Mouse (Mus musculus) stomach, postnatal 0 days (tissue): ENCODE measurements at regions not wholly inside any gene's neighbourhood (a gene's known extent, or its start where the extent isn't known, plus 50 kb on each side); places are given as distances from the start of the nearest gene placed in this dataset.

Experiments
- ATAC-seq: fragments of 200-750 bp; cut with Nextera tagmentation; 2 replicates; pipeline ENCODE4 v1.8.0; 2017; ENCODE audit not compliant: low FRiP score, low TSS enrichment
- DNase-seq: peaks from one replicate; pipeline ENCODE4 v3.0.0-alpha.2; 2016; ENCODE audit warnings: low spot score
- H3K27ac ChIP-seq: fragments of 300-500 bp; sonication (generic); replicated peaks from 2 replicates; pipeline ENCODE4 v1.5.1; 2014; ENCODE audit warnings: mild to moderate bottlenecking, control low read depth
- H3K27me3 ChIP-seq: fragments of 300-500 bp; sonication (generic); 2 replicates; pipeline ENCODE4 v1.6.1; 2014; ENCODE audit warnings: low read length; ENCODE audit not compliant: control insufficient read depth, insufficient read depth
- H3K36me3 ChIP-seq: fragments of 300-500 bp; sonication (generic); 2 replicates; pipeline ENCODE4 v1.6.1; 2014; ENCODE audit warnings: low read length, mixed read lengths; ENCODE audit not compliant: control insufficient read depth, insufficient read depth
- H3K4me1 ChIP-seq: fragments of 300-500 bp; sonication (generic); replicated peaks from 2 replicates; pipeline ENCODE4 v1.6.1; 2014; ENCODE audit warnings: antibody characterized with exemption; ENCODE audit not compliant: control insufficient read depth, insufficient read depth
- H3K4me2 ChIP-seq: fragments of 300-500 bp; sonication (generic); replicated peaks from 2 replicates; pipeline ENCODE4 v1.6.1; 2014; ENCODE audit warnings: low read depth, mild to moderate bottlenecking, control low read depth, moderate library complexity
- H3K4me3 ChIP-seq: fragments of 300-500 bp; sonication (generic); 2 replicates; pipeline ENCODE4 v1.5.1; 2014; ENCODE audit warnings: low read depth, low read length, control low read depth
- H3K9ac ChIP-seq: fragments of 300-500 bp; sonication (generic); 2 replicates; pipeline ENCODE4 v1.6.1; 2014; ENCODE audit warnings: mild to moderate bottlenecking, low read length, control low read depth, mixed read lengths
- H3K9me3 ChIP-seq: fragments of 300-500 bp; sonication (generic); 2 replicates; pipeline ENCODE4 v1.6.1; 2016; ENCODE audit warnings: low read length; ENCODE audit not compliant: control insufficient read depth
- CTCF ChIP-seq: IDR thresholded peaks from 2 replicates; pipeline ENCODE4 v1.5.1; 2016; ENCODE audit warnings: antibody characterized with exemption, low read depth, mild to moderate bottlenecking, moderate library complexity
- EP300 ChIP-seq: optimal IDR thresholded peaks from 2 replicates; pipeline ENCODE3; 2016; ENCODE audit warnings: antibody characterized with exemption
- WGBS: fragments of 180-500 bp; shearing (Covaris S2); extraction: QIAGEN DNeasy Blood & Tissue Kit; methylation state at CpG from one replicate; pipeline ENCODE4 v1.1.7; 2014; 5-methylcytosine and 5-hydroxymethylcytosine counted together

GRCm38 (mm10) chr9:90388401-90388800 lies 117.8 kb upstream of the Tbc1d2b start:
- no peak overlapping the region for H3K27ac ChIP-seq
- no peaks in the 10 kb centered on the region for H3K4me1 ChIP-seq
- no peak for TF ChIP-seq EP300
- TF ChIP-seq CTCF, result no peak
- ATAC-seq (no peak), DNase-seq (no peak)
- WGBS, result 57% methylated on average over 2 of the region's 2 CpGs
- H3K9ac ChIP-seq, result no peak overlapping the region
- no peaks in the 10 kb centered on the region for H3K27me3 ChIP-seq
- H3K9me3 ChIP-seq, result no peaks in the 10 kb centered on the region
- H3K36me3 ChIP-seq, result no peaks in the 10 kb centered on the region
- H3K4me3 ChIP-seq, result no peak overlapping the region
- no peak overlapping the region for H3K4me2 ChIP-seq

GRCm38 (mm10) chr9:90385047-90385446 lies 114.4 kb upstream of the Tbc1d2b start:
- H3K4me1 ChIP-seq, result no peaks in the 10 kb centered on the region
- no peaks in the 10 kb centered on the region for H3K9me3 ChIP-seq
- DNase-seq (no peak), ATAC-seq (no peak)
- H3K4me2 ChIP-seq, result no peak overlapping the region
- TF ChIP-seq EP300 (no peak), CTCF (no peak)
- no peaks in the 10 kb centered on the region for H3K36me3 ChIP-seq
- H3K9ac ChIP-seq, result no peak overlapping the region
- H3K27me3 ChIP-seq, result no peaks in the 10 kb centered on the region
- no peak overlapping the region for H3K4me3 ChIP-seq
- H3K27ac ChIP-seq, result no peak overlapping the region

- Histone ChIP-seq H3K4me1 (no peaks in the 10 kb centered on the region), H3K4me2 (no peak overlapping the region), H3K27ac (no peak overlapping the region), H3K9me3 (no peaks in the 10 kb centered on the region), H3K27me3 (no peaks in the 10 kb centered on the region), H3K36me3 (no peaks in the 10 kb centered on the region), H3K9ac (no peak overlapping the region), H3K4me3 (no peak overlapping the region)
- no peak for DNase-seq
- no peak for TF ChIP-seq CTCF
- TF ChIP-seq EP300, result no peak
- no peak for ATAC-seq
Measured at GRCm38 (mm10) chr9:90380099-90380498, 109.5 kb upstream of the Tbc1d2b start.

GRCm38 (mm10) chr9:90369568-90369967 lies 99.0 kb upstream of the Tbc1d2b start:
- no peak for TF ChIP-seq EP300
- TF ChIP-seq CTCF, result no peak
- no peaks in the 10 kb centered on the region for H3K9me3 ChIP-seq
- H3K4me2 ChIP-seq, result no peak overlapping the region
- H3K4me3 ChIP-seq, result no peak overlapping the region
- no peak overlapping the region for H3K9ac ChIP-seq
- WGBS, result 67% methylated on average over 2 of the region's 2 CpGs
- ATAC-seq, result no peak
- no peaks in the 10 kb centered on the region for H3K36me3 ChIP-seq
- no peak for DNase-seq
- no peaks in the 10 kb centered on the region for H3K4me1 ChIP-seq
- no peak overlapping the region for H3K27ac ChIP-seq
- H3K27me3 ChIP-seq, result no peaks in the 10 kb centered on the region

- H3K4me2 ChIP-seq, result no peak overlapping the region
- H3K27me3 ChIP-seq, result no peaks in the 10 kb centered on the region
- no peaks in the 10 kb centered on the region for H3K4me1 ChIP-seq
- no peaks in the 10 kb centered on the region for H3K9me3 ChIP-seq
- no peak overlapping the region for H3K9ac ChIP-seq
- no peak overlapping the region for H3K4me3 ChIP-seq
- H3K36me3 ChIP-seq, result no peaks in the 10 kb centered on the region
- TF ChIP-seq CTCF (no peak), EP300 (no peak)
- WGBS, result 83% methylated on average over 3 of the region's 3 CpGs
- H3K27ac ChIP-seq, result no peak overlapping the region
- ATAC-seq (no peak), DNase-seq (no peak)
Measured at GRCm38 (mm10) chr9:90367745-90368144, 97.1 kb upstream of the Tbc1d2b start.

GRCm38 (mm10) chr9:90326531-90326930 lies 55.9 kb upstream of the Tbc1d2b start:
- 82% methylated on average over 4 of the region's 4 CpGs for WGBS
- H3K27ac ChIP-seq, result no peak overlapping the region
- no peaks in the 10 kb centered on the region for H3K9me3 ChIP-seq
- DNase-seq, result no peak
- no peaks in the 10 kb centered on the region for H3K27me3 ChIP-seq
- no peak for ATAC-seq
- no peaks in the 10 kb centered on the region for H3K36me3 ChIP-seq
- no peak overlapping the region for H3K4me3 ChIP-seq
- H3K4me1 ChIP-seq, result no peaks in the 10 kb centered on the region
- H3K9ac ChIP-seq, result no peak overlapping the region
- TF ChIP-seq CTCF, result no peak
- TF ChIP-seq EP300, result no peak
- H3K4me2 ChIP-seq, result no peak overlapping the region
